Mouse (Mus musculus) cerebellum, adult 2 months (tissue): ENCODE results near the gene Il1r1. TPM values are rescaled to one million over a fixed set of nuclear protein-coding genes. Genes with fewer than 3 reads are reported as not detected.

Source experiments
- DNase-seq, 2 experiments: peaks; one replicate each; pipeline ENCODE4 v3.0.0; 2021
- H3K27ac ChIP-seq: fragments of 200-500 bp; 2 replicates; pipeline ENCODE4 v1.5.1; 2012; ENCODE audit warnings: low read length, control low read depth, inconsistent platforms; ENCODE audit not compliant: insufficient read depth
- H3K27me3 ChIP-seq: fragments of 200-500 bp; 2 replicates; pipeline ENCODE4 v1.6.1; 2012; ENCODE audit warnings: inconsistent platforms, mild to moderate bottlenecking, low read length, moderate library complexity; ENCODE audit not compliant: control insufficient read depth, insufficient read depth
- H3K4me1 ChIP-seq: fragments of 200-500 bp; 2 replicates; pipeline ENCODE4 v1.6.1; 2011; ENCODE audit warnings: low read length; ENCODE audit not compliant: control insufficient read depth, insufficient read depth
- H3K4me3 ChIP-seq: fragments of 200-500 bp; replicated peaks from 2 replicates; pipeline ENCODE3; 2011; ENCODE audit warnings: mild to moderate bottlenecking, low read depth, low read length, control low read depth; ENCODE audit not compliant: insufficient read depth
- CTCF ChIP-seq: fragments of 200-500 bp; IDR thresholded peaks from 2 replicates; pipeline ENCODE4 v1.5.1; 2011; ENCODE audit warnings: low read depth, mild to moderate bottlenecking, control low read depth, low read length, moderate library complexity, borderline replicate concordance; ENCODE audit not compliant: insufficient read depth
- POLR2A ChIP-seq: fragments of 200-500 bp; IDR thresholded peaks from 2 replicates; pipeline ENCODE4 v1.6.1; 2011; ENCODE audit warnings: low read length, control low read depth, borderline replicate concordance; ENCODE audit not compliant: insufficient read depth
- WGBS: fragments of 180-500 bp; shearing (Covaris S2); methylation state at CpG from one replicate; pipeline ENCODE4 v1.1.7; 2018; 5-methylcytosine and 5-hydroxymethylcytosine counted together
- polyA plus RNA-seq: library from polyadenylated mRNA; depleted of rRNA; stranded (reverse); fragments of >200 nt; gene quantifications from 2 replicates; pipeline ENCODE4 v1.2.3, GENCODE M21; 2012

The Il1r1 gene
- polyA plus RNA-seq, 1 experiment = 1.7 TPM

GRCm38 (mm10) chr1:40355431-40355843 is 130.6 kb downstream of the Il1r1 start:
- no peaks in the 10 kb centered on the region for H3K4me1 ChIP-seq
- no peak overlapping the region for H3K27ac ChIP-seq
- TF ChIP-seq CTCF (no peak), POLR2A (no peak)
- WGBS = 65% methylated on average over 4 of the region's 4 CpGs
- H3K27me3 ChIP-seq = no peaks in the 10 kb centered on the region
- no peak for DNase-seq
- H3K4me3 ChIP-seq = no peak overlapping the region

- no peaks in the 10 kb centered on the region for H3K27me3 ChIP-seq
- no peak overlapping the region for H3K27ac ChIP-seq
- H3K4me3 ChIP-seq = no peak overlapping the region
- WGBS = 62% methylated on average over 10 of the region's 10 CpGs
- TF ChIP-seq POLR2A = no peak
- no peak for TF ChIP-seq CTCF
- H3K4me1 ChIP-seq = no peaks in the 10 kb centered on the region
- no peak for DNase-seq
Measured at GRCm38 (mm10) chr1:40355904-40356521, 131.1 kb downstream of the Il1r1 start.

GRCm38 (mm10) chr1:40357921-40358320 is 133.0 kb downstream of the Il1r1 start:
- Histone ChIP-seq H3K4me3 (no peak overlapping the region), H3K27ac (no peak overlapping the region), H3K27me3 (no peaks in the 10 kb centered on the region), H3K4me1 (no peaks in the 10 kb centered on the region)
- no peak for DNase-seq
- 63% methylated on average over 2 of the region's 2 CpGs for WGBS
- no peak for TF ChIP-seq POLR2A
- TF ChIP-seq CTCF = no peak

- no peak overlapping the region for H3K4me3 ChIP-seq
- H3K27me3 ChIP-seq = no peaks in the 10 kb centered on the region
- DNase-seq = no peak
- 74% methylated on average over 2 of the region's 2 CpGs for WGBS
- no peak overlapping the region for H3K27ac ChIP-seq
- TF ChIP-seq POLR2A (no peak), CTCF (no peak)
- no peaks in the 10 kb centered on the region for H3K4me1 ChIP-seq
Measured at GRCm38 (mm10) chr1:40358351-40358750, 133.5 kb downstream of the Il1r1 start.

GRCm38 (mm10) chr1:40358771-40359181 is 133.9 kb downstream of the Il1r1 start:
- Histone ChIP-seq H3K4me1 (no peaks in the 10 kb centered on the region), H3K27ac (no peak overlapping the region), H3K4me3 (no peak overlapping the region), H3K27me3 (no peaks in the 10 kb centered on the region)
- TF ChIP-seq CTCF = no peak
- no peak for TF ChIP-seq POLR2A
- WGBS = 72% methylated on average over 4 of the region's 4 CpGs
- no peak for DNase-seq

- TF ChIP-seq CTCF (no peak), POLR2A (no peak)
- 73% methylated on average over 2 of the region's 2 CpGs for WGBS
- Histone ChIP-seq H3K27ac (no peak overlapping the region), H3K4me3 (no peak overlapping the region), H3K4me1 (no peaks in the 10 kb centered on the region), H3K27me3 (no peaks in the 10 kb centered on the region)
- DNase-seq = no peak
Measured at GRCm38 (mm10) chr1:40359731-40360130, 134.9 kb downstream of the Il1r1 start.

- no peak for TF ChIP-seq CTCF
- no peak for TF ChIP-seq POLR2A
- no peak overlapping the region for H3K27ac ChIP-seq
- no peaks in the 10 kb centered on the region for H3K4me1 ChIP-seq
- WGBS = 83% methylated on average over 7 of the region's 7 CpGs
- DNase-seq = no peak
- H3K4me3 ChIP-seq = no peak overlapping the region
- H3K27me3 ChIP-seq = no peaks in the 10 kb centered on the region
Measured at GRCm38 (mm10) chr1:40360969-40361368, 136.1 kb downstream of the Il1r1 start.

GRCm38 (mm10) chr1:40361596-40361995 is 136.7 kb downstream of the Il1r1 start:
- 55% methylated on average over 1 of the region's 1 CpGs for WGBS
- Histone ChIP-seq H3K4me1 (no peaks in the 10 kb centered on the region), H3K4me3 (no peak overlapping the region), H3K27me3 (no peaks in the 10 kb centered on the region), H3K27ac (no peak overlapping the region)
- no peak for DNase-seq
- TF ChIP-seq CTCF = no peak
- no peak for TF ChIP-seq POLR2A
